Mouse (Mus musculus): ENCODE measurements around the gene Thsd4.

DNA sequence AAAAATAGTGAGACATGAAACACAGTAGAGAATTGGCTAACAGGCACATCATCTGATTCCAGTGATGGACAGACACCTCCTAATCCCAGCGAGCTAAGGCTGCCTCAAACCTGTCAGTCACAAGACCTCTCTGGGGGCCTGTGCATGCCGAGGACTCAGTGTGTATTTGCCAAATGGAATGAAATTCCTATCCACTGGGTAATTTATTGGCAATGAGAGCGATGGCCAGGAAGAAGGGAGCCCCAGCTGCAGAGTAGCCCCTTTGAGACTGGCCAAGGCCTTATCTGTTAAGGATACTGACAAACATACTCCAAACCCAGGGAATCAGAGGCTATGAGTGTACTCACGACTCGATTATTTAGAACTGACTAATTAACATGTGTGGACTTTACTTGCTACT is 394.9 kb downstream of the Thsd4 start:
- TF ChIP-seq CTCF (IDR thresholded peaks at IDR 0.05; ENCODE audit: low read depth, low read length) = no peak
- TF ChIP-seq POLR2A (IDR thresholded peaks at IDR 0.05; ENCODE audit: extremely low read depth, insufficient read depth, low read length) = no peak
